Mouse (Mus musculus) small intestine, adult 2 months (tissue): Measurements from ENCODE around the gene Pzp.

ENCODE experiments used
- CTCF ChIP-seq: fragments of 200-500 bp; IDR thresholded peaks from 2 replicates; pipeline ENCODE4 v1.5.1; 2012; ENCODE audit warnings: low read depth, mild to moderate bottlenecking, control low read depth, inconsistent platforms, low read length, moderate library complexity, mixed read lengths; ENCODE audit not compliant: insufficient replicate concordance, insufficient read length; ENCODE audit errors: extremely low read depth
- POLR2A ChIP-seq: fragments of 200-500 bp; IDR thresholded peaks from 2 replicates; pipeline ENCODE4 v1.6.1; 2012; ENCODE audit warnings: low read depth, mild to moderate bottlenecking, control low read depth, inconsistent platforms, low read length, moderate library complexity

GRCm38 (mm10) chr6:128523360-128523759 lies 3.2 kb downstream of the Pzp start:
- TF ChIP-seq CTCF (no peak), POLR2A (no peak)
